Mouse (Mus musculus): ENCODE results near the gene Fbxo39. TPM values are rescaled to one million over a fixed set of nuclear protein-coding genes. Genes with fewer than 3 reads are reported as not detected.
A peak's percentile ranks its signal among the peaks of the same experiment; 100 is the strongest.

Fbxo39 gene
- polyA plus RNA-seq, 1 experiment from 2014 or later = not detected

GRCm38 (mm10) chr11:72349652-72350051 lies 35.4 kb downstream of the Fbxo39 start:
- Histone ChIP-seq H3K36me3 (no peaks in the 10 kb centered on the region), H3K27me3 (no peaks in the 10 kb centered on the region), H3K4me3 (no peak overlapping the region), H3K27ac (replicated peaks) (no peak overlapping the region), H3K4me2 (no peak overlapping the region), H3K9ac (no peak overlapping the region), H3K4me1 (replicated peaks) (no peaks in the 10 kb centered on the region), H3K9me3 (no peaks in the 10 kb centered on the region)
- no peak for ATAC-seq (ENCODE audit: low read depth)
- 76% methylated on average over 4 of the region's 4 CpGs for WGBS

DNA sequence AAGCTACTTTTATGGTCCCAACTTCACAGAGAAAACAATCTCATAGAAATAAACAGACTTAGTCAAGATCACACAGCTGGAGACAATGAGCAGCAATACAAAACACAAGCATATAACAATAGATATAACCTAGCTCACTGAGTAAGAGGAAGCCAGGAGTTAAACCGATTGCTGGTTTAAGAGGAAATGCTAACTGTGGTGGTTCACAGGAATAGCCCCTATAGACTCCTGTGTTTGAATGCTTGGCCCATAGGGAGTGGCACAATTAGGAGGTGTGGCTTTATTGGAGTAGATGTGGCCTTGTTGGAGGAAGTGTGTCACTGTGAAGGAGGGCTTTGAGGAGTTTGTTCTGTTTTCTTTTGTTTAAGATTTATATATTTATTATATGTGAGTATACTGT lies 38.0 kb downstream of the Fbxo39 start:
- no peak overlapping the region for H3K4me2 ChIP-seq
- no peak overlapping the region for H3K27ac ChIP-seq (replicated peaks)
- WGBS = 37% methylated on average over 1 of the region's 1 CpGs
- no peaks in the 10 kb centered on the region for H3K27me3 ChIP-seq
- no peak for ATAC-seq (ENCODE audit: low read depth)
- no peaks in the 10 kb centered on the region for H3K9me3 ChIP-seq
- H3K4me1 ChIP-seq (replicated peaks) = no peaks in the 10 kb centered on the region
- no peak overlapping the region for H3K4me3 ChIP-seq
- no peaks in the 10 kb centered on the region for H3K36me3 ChIP-seq
- no peak overlapping the region for H3K9ac ChIP-seq

- Histone ChIP-seq H3K9ac (no peak overlapping the region), H3K4me2 (no peak overlapping the region), H3K4me1 (replicated peaks) (no peaks in the 10 kb centered on the region), H3K27ac (replicated peaks) (no peak overlapping the region), H3K4me3 (no peak overlapping the region), H3K9me3 (no peaks in the 10 kb centered on the region), H3K27me3 (no peaks in the 10 kb centered on the region), H3K36me3 (no peaks in the 10 kb centered on the region)
- 88% methylated on average over 3 of the region's 3 CpGs for WGBS
- ATAC-seq (ENCODE audit: low read depth) = no peak
Observed at GRCm38 (mm10) chr11:72353186-72353585, 38.9 kb downstream of the Fbxo39 start.

DNA sequence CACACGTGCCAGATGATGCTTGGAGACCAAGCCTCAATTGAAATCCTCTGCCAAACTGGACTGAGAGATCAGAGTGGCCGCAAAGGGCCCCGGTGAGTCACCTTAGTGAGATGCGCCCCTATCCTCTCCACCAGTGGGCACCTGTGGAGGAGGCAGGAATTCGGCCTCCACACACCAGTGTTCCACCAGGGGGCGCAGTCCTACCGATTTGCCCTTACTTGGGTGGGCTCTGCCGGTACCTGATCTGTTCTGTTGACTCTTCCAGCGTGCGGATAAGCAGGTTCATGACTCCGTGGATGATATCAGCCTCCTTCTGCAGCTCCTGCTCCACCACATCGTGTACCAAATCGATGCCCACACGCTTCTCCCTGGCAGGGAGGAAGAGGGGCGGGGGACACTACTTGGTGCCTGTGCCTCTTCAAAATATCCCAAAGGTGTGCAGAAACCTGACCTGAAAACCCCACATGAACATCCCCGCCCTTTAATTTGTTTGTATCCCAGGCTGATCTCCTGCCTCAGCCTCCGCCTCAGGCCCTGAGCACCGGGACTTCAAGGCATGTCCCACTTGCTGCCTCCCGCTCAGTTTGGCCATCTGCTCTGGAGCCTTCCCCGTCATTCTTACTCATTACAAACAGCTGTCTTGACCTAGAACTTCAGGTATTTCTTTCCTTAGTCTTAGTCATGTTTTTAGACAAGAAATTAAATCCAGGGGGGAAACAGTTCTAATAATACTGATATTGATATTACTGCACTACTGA lies 40.9 kb downstream of the Fbxo39 start:
- no peak for ATAC-seq (ENCODE audit: low read depth)
- WGBS = 26% methylated on average over 20 of the region's 20 CpGs
- H3K4me1 ChIP-seq (replicated peaks) = no peaks in the 10 kb centered on the region

GRCm38 (mm10) chr11:72361385-72362346 lies 47.4 kb downstream of the Fbxo39 start:
- peaks cover 7% of the 10 kb centered on the region; the same call in 1 of the 2 replicates for H3K4me1 ChIP-seq (replicated peaks)
- H3K4me3 ChIP-seq = peak overlapping the region; percentile 45
- peak overlapping the region; percentile 70 for H3K27ac ChIP-seq (replicated peaks)
- peak overlapping the region; percentile 75 for H3K9ac ChIP-seq
- no peaks in the 10 kb centered on the region for H3K9me3 ChIP-seq
- H3K4me2 ChIP-seq = peak overlapping the region; percentile 78
- no peaks in the 10 kb centered on the region for H3K36me3 ChIP-seq
- 9% methylated on average over 42 of the region's 42 CpGs for WGBS
- ATAC-seq (ENCODE audit: low read depth) = peak; percentile 94
- H3K27me3 ChIP-seq = no peaks in the 10 kb centered on the region

More for the DNA sequence above, 40.9 kb downstream of the Fbxo39 start:
- peak overlapping the region; percentile 35 for H3K4me2 ChIP-seq
- H3K27me3 ChIP-seq = no peaks in the 10 kb centered on the region
- H3K9ac ChIP-seq = 0 out of 2 replicates have a peak overlapping the region, but pooled peaks have one; percentile 8
- no peak overlapping the region for H3K27ac ChIP-seq (replicated peaks)
- H3K4me3 ChIP-seq = no peak overlapping the region
- no peaks in the 10 kb centered on the region for H3K36me3 ChIP-seq
- no peaks in the 10 kb centered on the region for H3K9me3 ChIP-seq

DNA sequence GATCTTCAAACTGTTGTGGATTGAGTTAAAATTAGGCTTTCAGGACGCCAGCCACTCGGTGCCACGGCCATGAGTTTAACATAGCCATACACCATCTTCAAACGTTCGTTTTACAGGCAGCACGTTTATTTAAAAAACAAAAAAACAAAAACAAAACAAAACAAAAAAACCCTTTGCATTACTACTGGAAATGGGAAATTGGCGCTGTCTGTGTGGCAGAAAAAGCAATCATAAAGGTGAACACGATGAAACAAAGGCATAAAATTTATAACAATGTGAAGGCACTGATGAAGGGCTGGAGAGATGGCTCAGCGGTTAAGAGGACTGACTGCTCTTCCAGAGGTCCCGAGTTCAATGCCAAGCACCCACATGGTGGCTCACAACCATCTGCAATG lies 48.1 kb downstream of the Fbxo39 start, which contains the start of gene Tekt1:
Tekt1 (minus strand) TSS at position 96 of the 395 bp plus-strand sequence.
- Histone ChIP-seq H3K4me1 (replicated peaks) (peaks cover 7% of the 10 kb centered on the region; the same call in 1 of the 2 replicates), H3K27ac (replicated peaks) (peak within 1 kb of the TSS; percentile 70), H3K36me3 (no peaks in the 10 kb centered on the region), H3K27me3 (no peaks in the 10 kb centered on the region), H3K9ac (peak within 1 kb of the TSS; percentile 75), H3K9me3 (no peaks in the 10 kb centered on the region), H3K4me2 (peak within 1 kb of the TSS; percentile 78), H3K4me3 (peak within 1 kb of the TSS; percentile 45)
- WGBS = 34% methylated on average over 10 of the region's 10 CpGs
- no peak for ATAC-seq (ENCODE audit: low read depth)

DNA sequence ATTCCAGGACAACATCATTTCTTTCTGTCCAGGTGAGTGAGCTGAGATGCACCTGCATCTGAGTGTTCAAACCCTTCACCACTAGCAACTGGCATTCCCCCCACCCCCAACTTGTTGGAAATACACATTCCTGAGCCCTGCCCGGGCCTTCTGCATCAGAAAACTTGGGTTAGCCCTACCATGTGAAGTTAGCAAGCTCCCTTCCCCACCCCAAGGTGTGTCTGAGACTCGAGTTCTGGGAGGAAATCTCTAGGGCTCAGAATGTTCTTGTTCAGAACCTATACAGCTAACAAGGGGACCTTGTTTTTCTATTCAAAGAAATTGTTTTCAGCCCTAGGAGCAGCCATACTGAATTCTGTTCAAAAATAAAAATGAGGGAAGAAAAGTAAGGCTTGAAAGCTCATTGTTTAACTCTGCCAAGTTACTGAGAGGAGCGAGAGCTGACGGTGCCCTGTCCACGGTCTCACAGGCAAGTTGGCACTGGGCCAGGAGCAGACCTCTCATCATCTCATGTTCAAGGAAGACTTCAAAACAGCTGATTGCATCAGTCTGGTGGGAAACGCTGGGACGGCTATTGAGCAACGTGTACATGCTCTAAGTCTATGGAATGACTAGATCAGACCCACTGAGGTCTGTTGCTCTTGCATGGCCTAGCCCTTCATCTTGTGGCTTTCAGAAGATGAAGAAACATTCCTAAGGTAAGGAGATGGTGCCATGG lies 49.4 kb downstream of the Fbxo39 start:
- Histone ChIP-seq H3K9me3 (no peaks in the 10 kb centered on the region), H3K27me3 (no peaks in the 10 kb centered on the region)
- WGBS = 82% methylated on average over 8 of the region's 8 CpGs

DNA sequence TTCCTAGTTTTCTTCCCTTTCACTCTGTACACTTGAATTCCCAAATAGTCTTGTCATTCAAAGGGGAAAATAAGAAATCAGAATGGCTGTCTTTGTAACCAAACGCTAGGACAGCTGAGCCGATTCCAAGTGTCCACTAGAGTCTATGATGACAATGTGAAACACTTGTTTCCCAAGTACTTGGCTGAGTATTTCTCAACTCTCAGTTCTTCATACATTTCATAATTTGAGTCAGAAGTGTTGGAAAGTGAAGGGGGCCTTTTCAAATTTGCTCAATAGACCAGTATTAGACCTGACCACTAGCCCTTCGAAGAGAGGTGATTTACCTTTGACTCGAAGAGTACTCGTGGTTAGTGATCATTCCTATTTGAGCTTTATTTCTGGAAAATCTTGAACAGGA lies 50.3 kb downstream of the Fbxo39 start:
- 93% methylated on average over 5 of the region's 5 CpGs for WGBS
- no peak overlapping the region for H3K4me2 ChIP-seq
- no peak overlapping the region for H3K27ac ChIP-seq (replicated peaks)
- ATAC-seq (ENCODE audit: low read depth) = no peak
- peaks cover 7% of the 10 kb centered on the region; the same call in 1 of the 2 replicates for H3K4me1 ChIP-seq (replicated peaks)
- no peak overlapping the region for H3K9ac ChIP-seq
- H3K4me3 ChIP-seq = no peak overlapping the region
- no peaks in the 10 kb centered on the region for H3K36me3 ChIP-seq
- H3K27me3 ChIP-seq = no peaks in the 10 kb centered on the region
- H3K9me3 ChIP-seq = no peaks in the 10 kb centered on the region

More for the DNA sequence above, 49.4 kb downstream of the Fbxo39 start:
- Histone ChIP-seq H3K9ac (no peak overlapping the region), H3K27ac (replicated peaks) (no peak overlapping the region), H3K36me3 (no peaks in the 10 kb centered on the region), H3K4me1 (replicated peaks) (peaks cover 7% of the 10 kb centered on the region; the same call in 1 of the 2 replicates), H3K4me3 (no peak overlapping the region), H3K4me2 (no peak overlapping the region)
- no peak for ATAC-seq (ENCODE audit: low read depth)

GRCm38 (mm10) chr11:72366126-72366525 lies 51.9 kb downstream of the Fbxo39 start:
- Histone ChIP-seq H3K27ac (replicated peaks) (no peak overlapping the region), H3K4me2 (no peak overlapping the region), H3K4me3 (no peak overlapping the region), H3K36me3 (no peaks in the 10 kb centered on the region), H3K9ac (no peak overlapping the region), H3K9me3 (no peaks in the 10 kb centered on the region), H3K27me3 (no peaks in the 10 kb centered on the region), H3K4me1 (replicated peaks) (peaks cover 4% of the 10 kb centered on the region; the same call in 1 of the 2 replicates)
- ATAC-seq (ENCODE audit: low read depth) = no peak
- 81% methylated on average over 9 of the region's 9 CpGs for WGBS

- no peaks in the 10 kb centered on the region for H3K4me1 ChIP-seq (replicated peaks)
- WGBS = 64% methylated on average over 11 of the region's 11 CpGs
- no peak overlapping the region for H3K4me2 ChIP-seq
- no peak for ATAC-seq (ENCODE audit: low read depth)
- H3K36me3 ChIP-seq = no peaks in the 10 kb centered on the region
- no peak overlapping the region for H3K4me3 ChIP-seq
- H3K27me3 ChIP-seq = no peaks in the 10 kb centered on the region
- H3K9ac ChIP-seq = no peak overlapping the region
- no peaks in the 10 kb centered on the region for H3K9me3 ChIP-seq
- H3K27ac ChIP-seq (replicated peaks) = no peak overlapping the region
Observed at GRCm38 (mm10) chr11:72367934-72368674, 53.9 kb downstream of the Fbxo39 start.

Measured in neural tube, embryonic 13.5 days (tissue).